Mouse (Mus musculus): ENCODE measurements around the gene Pde5a. TPM values are rescaled to one million over a fixed set of nuclear protein-coding genes. Genes with fewer than 3 reads are reported as not detected.

Gene Pde5a
- total and polyA plus RNA-seq, 3 experiments = 0.22 TPM; not detected in 2

GRCm38 (mm10) chr3:122744265-122744664 lies 15.5 kb downstream of the Pde5a start:
- Histone ChIP-seq H3K4me3 (ENCODE audit: low read depth, low read length) (no peak overlapping the region), H3K9me3 (replicated peaks) (no peaks in the 10 kb centered on the region), H3K4me1 (ENCODE audit: insufficient read depth, low read depth, low read length) (no peaks in the 10 kb centered on the region), H3K36me3 (replicated peaks) (no peaks in the 10 kb centered on the region), H3K27me3 (ENCODE audit: insufficient read depth, low read length) (no peaks in the 10 kb centered on the region)
- ATAC-seq (ENCODE audit: extremely low read depth, insufficient number of reproducible peaks, low FRiP score, poor library complexity, severe bottlenecking) (no peak), DNase-seq (ENCODE audit: low spot score) (no peak)
- no peak for TF ChIP-seq POLR2AphosphoS5 (IDR thresholded peaks at IDR 0.05; ENCODE audit: insufficient replicate concordance, low read depth, low read length)
- TF ChIP-seq GATA2 (IDR thresholded peaks at IDR 0.05; ENCODE audit: borderline replicate concordance, low read depth, low read length) = no peak
- TF ChIP-seq GATA1 (IDR thresholded peaks at IDR 0.05; ENCODE audit: borderline replicate concordance, low read length) = no peak
- TF ChIP-seq CTCF (IDR thresholded peaks at IDR 0.05; ENCODE audit: low read depth, low read length) = no peak
- TF ChIP-seq TAL1 (conservative IDR thresholded peaks at IDR 0.05; ENCODE audit: low read depth, low read length) = no peak

DNA sequence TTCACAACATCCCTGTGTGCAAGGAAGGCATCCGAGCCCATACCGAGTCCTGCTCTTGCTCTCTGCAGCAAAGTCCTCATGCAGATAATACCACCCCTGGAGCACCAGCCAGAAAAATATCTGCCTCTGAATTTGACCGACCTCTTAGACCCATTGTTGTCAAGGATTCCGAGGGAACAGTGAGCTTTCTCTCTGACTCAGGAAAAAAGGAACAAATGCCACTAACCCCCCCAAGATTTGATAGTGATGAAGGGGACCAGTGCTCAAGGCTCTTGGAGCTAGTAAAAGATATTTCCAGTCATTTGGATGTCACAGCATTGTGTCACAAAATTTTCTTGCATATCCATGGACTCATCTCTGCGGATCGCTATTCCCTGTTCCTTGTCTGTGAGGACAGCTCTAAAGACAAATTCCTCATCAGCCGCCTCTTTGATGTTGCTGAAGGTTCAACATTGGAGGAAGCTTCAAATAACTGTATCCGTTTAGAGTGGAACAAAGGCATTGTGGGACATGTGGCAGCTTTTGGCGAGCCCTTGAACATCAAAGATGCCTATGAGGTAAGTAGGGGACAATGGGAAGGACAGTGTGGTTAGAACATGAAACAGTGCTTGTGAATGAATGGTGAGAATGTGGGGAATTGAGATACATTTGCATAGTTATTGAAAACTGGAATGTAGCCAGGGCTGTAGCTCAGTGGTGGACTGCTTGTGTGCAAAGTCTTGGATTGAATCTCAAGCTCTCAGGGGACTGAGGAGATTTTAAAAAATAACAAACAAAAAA lies 19.4 kb downstream of the Pde5a start:
- H3K36me3 ChIP-seq (replicated peaks) = no peaks in the 10 kb centered on the region
- no peak overlapping the region for H3K4me3 ChIP-seq (ENCODE audit: low read depth, low read length)
- DNase-seq (ENCODE audit: low spot score) (no peak), ATAC-seq (ENCODE audit: extremely low read depth, insufficient number of reproducible peaks, low FRiP score, poor library complexity, severe bottlenecking) (no peak)
- no peaks in the 10 kb centered on the region for H3K27me3 ChIP-seq (ENCODE audit: insufficient read depth, low read length)
- TF ChIP-seq POLR2AphosphoS5 (IDR thresholded peaks at IDR 0.05; ENCODE audit: insufficient replicate concordance, low read depth, low read length) (no peak), TAL1 (conservative IDR thresholded peaks at IDR 0.05; ENCODE audit: low read depth, low read length) (no peak), CTCF (IDR thresholded peaks at IDR 0.05; ENCODE audit: low read depth, low read length) (no peak), GATA1 (IDR thresholded peaks at IDR 0.05; ENCODE audit: borderline replicate concordance, low read length) (no peak), GATA2 (IDR thresholded peaks at IDR 0.05; ENCODE audit: borderline replicate concordance, low read depth, low read length) (no peak)
- no peaks in the 10 kb centered on the region for H3K4me1 ChIP-seq (ENCODE audit: insufficient read depth, low read depth, low read length)
- no peaks in the 10 kb centered on the region for H3K9me3 ChIP-seq (replicated peaks)

DNA sequence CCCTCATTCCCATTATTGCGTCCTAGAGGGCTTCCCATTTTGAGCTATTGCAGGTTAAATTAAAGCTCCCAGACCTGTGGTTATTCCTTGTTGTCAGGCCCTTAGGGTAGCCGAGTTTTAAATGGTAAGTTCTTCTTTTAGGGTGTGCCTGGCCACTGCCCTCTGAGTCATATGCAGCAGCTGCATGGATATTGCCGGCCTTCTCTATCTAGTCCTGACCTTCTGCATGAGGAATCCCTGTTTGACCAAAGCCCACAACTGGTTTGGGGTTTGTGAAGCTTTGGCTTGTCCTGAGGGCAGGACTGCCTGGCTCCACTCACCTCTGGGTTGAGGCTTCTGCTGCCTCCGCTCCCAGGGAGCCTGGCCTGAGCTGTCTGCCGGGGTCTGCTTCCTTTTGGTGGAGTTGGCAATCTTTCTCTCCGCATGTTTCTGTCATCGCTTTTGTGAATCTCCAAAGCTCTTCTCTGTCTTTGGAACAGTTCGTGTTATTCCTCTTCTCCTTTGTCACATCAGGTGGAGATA lies 34.6 kb downstream of the Pde5a start:
- DNase-seq (ENCODE audit: low spot score) (no peak), ATAC-seq (ENCODE audit: extremely low read depth, insufficient number of reproducible peaks, low FRiP score, poor library complexity, severe bottlenecking) (no peak)
- Histone ChIP-seq H3K4me1 (ENCODE audit: insufficient read depth, low read depth, low read length) (no peaks in the 10 kb centered on the region), H3K9me3 (replicated peaks) (no peaks in the 10 kb centered on the region), H3K36me3 (replicated peaks) (no peaks in the 10 kb centered on the region), H3K4me3 (ENCODE audit: low read depth, low read length) (no peak overlapping the region), H3K27me3 (ENCODE audit: insufficient read depth, low read length) (no peaks in the 10 kb centered on the region)
- TF ChIP-seq POLR2AphosphoS5 (IDR thresholded peaks at IDR 0.05; ENCODE audit: insufficient replicate concordance, low read depth, low read length) (no peak), TAL1 (conservative IDR thresholded peaks at IDR 0.05; ENCODE audit: low read depth, low read length) (no peak), GATA2 (IDR thresholded peaks at IDR 0.05; ENCODE audit: borderline replicate concordance, low read depth, low read length) (no peak), CTCF (IDR thresholded peaks at IDR 0.05; ENCODE audit: low read depth, low read length) (no peak), GATA1 (IDR thresholded peaks at IDR 0.05; ENCODE audit: borderline replicate concordance, low read length) (no peak)

DNA sequence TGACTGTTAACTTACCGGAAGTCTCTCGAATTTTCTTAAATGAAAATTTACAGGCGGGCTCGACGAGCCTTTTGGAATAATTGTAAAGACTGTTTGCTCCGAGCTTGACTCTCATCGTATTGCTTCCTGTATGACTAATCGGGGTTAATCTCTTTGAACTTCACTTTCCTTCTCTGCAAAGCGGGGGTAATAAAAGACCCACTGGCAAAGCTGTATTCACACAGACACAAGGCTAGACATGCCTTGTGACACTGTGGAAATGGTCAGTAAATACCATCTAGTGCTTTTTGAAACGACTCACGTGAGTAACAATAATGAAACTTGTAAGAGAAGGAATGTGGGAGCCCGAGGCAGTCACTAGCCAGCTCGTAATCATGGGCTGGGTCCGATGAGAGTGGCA lies 35.0 kb downstream of the Pde5a start:
- Histone ChIP-seq H3K36me3 (replicated peaks) (no peaks in the 10 kb centered on the region), H3K9me3 (replicated peaks) (no peaks in the 10 kb centered on the region), H3K27me3 (ENCODE audit: insufficient read depth, low read length) (no peaks in the 10 kb centered on the region), H3K4me3 (ENCODE audit: low read depth, low read length) (no peak overlapping the region), H3K4me1 (ENCODE audit: insufficient read depth, low read depth, low read length) (no peaks in the 10 kb centered on the region)
- ATAC-seq (ENCODE audit: extremely low read depth, insufficient number of reproducible peaks, low FRiP score, poor library complexity, severe bottlenecking) (no peak), DNase-seq (ENCODE audit: low spot score) (no peak)
- no peak for TF ChIP-seq TAL1 (conservative IDR thresholded peaks at IDR 0.05; ENCODE audit: low read depth, low read length)
- no peak for TF ChIP-seq CTCF (IDR thresholded peaks at IDR 0.05; ENCODE audit: low read depth, low read length)
- no peak for TF ChIP-seq GATA2 (IDR thresholded peaks at IDR 0.05; ENCODE audit: borderline replicate concordance, low read depth, low read length)
- no peak for TF ChIP-seq POLR2AphosphoS5 (IDR thresholded peaks at IDR 0.05; ENCODE audit: insufficient replicate concordance, low read depth, low read length)
- no peak for TF ChIP-seq GATA1 (IDR thresholded peaks at IDR 0.05; ENCODE audit: borderline replicate concordance, low read length)

DNA sequence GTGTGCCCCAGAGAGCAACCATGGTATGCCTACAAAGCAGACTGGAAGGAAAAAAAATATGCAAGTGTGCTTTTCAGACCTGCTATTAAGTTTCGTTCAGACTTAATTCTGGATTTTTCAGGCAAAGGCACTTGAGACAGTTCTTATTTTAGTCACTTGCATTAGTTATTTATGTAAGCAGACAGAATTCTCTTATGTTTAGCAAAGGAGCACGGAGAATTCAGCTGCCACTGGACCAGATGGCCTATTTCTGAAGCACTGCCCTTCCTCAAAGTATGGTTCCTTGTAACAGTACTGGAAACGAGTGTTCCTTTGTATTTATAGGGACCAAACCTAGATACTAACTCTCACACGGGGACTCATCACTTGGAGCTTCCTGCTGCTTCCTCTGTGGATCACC lies 38.2 kb downstream of the Pde5a start:
- no peak for TF ChIP-seq TAL1 (conservative IDR thresholded peaks at IDR 0.05; ENCODE audit: low read depth, low read length)
- no peak for TF ChIP-seq GATA1 (IDR thresholded peaks at IDR 0.05; ENCODE audit: borderline replicate concordance, low read length)
- no peak for TF ChIP-seq POLR2AphosphoS5 (IDR thresholded peaks at IDR 0.05; ENCODE audit: insufficient replicate concordance, low read depth, low read length)
- no peak for TF ChIP-seq GATA2 (IDR thresholded peaks at IDR 0.05; ENCODE audit: borderline replicate concordance, low read depth, low read length)
- TF ChIP-seq CTCF (IDR thresholded peaks at IDR 0.05; ENCODE audit: low read depth, low read length) = no peak
- Histone ChIP-seq H3K4me1 (ENCODE audit: insufficient read depth, low read depth, low read length) (no peaks in the 10 kb centered on the region), H3K4me3 (ENCODE audit: low read depth, low read length) (no peak overlapping the region), H3K9me3 (replicated peaks) (no peaks in the 10 kb centered on the region), H3K36me3 (replicated peaks) (no peaks in the 10 kb centered on the region), H3K27me3 (ENCODE audit: insufficient read depth, low read length) (no peaks in the 10 kb centered on the region)
- DNase-seq (ENCODE audit: low spot score) (no peak), ATAC-seq (ENCODE audit: extremely low read depth, insufficient number of reproducible peaks, low FRiP score, poor library complexity, severe bottlenecking) (no peak)

DNA sequence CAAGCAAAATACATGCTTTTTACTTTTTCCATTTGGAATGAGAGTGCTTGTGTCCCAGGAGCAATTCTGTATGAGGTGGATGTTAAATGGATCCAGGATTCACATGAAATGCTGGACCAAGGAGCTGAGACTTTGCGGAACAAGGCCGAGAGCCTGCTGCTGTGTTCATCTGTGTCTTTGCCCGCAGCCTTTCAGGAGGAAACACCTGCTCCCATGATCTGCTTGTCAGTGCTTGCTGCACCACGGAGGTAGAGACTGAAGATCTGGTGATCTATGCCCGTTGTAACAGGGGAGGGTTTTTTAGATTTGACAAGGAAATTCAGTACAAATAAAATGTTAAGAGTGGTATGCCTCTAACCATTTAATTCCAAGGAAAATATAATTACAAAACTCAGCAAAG lies 39.1 kb downstream of the Pde5a start:
- H3K27me3 ChIP-seq (ENCODE audit: insufficient read depth, low read length) = no peaks in the 10 kb centered on the region
- no peaks in the 10 kb centered on the region for H3K36me3 ChIP-seq (replicated peaks)
- no peak overlapping the region for H3K4me3 ChIP-seq (ENCODE audit: low read depth, low read length)
- H3K4me1 ChIP-seq (ENCODE audit: insufficient read depth, low read depth, low read length) = no peaks in the 10 kb centered on the region
- DNase-seq (ENCODE audit: low spot score) (no peak), ATAC-seq (ENCODE audit: extremely low read depth, insufficient number of reproducible peaks, low FRiP score, poor library complexity, severe bottlenecking) (no peak)
- no peaks in the 10 kb centered on the region for H3K9me3 ChIP-seq (replicated peaks)
- TF ChIP-seq TAL1 (conservative IDR thresholded peaks at IDR 0.05; ENCODE audit: low read depth, low read length) (no peak), GATA1 (IDR thresholded peaks at IDR 0.05; ENCODE audit: borderline replicate concordance, low read length) (no peak), GATA2 (IDR thresholded peaks at IDR 0.05; ENCODE audit: borderline replicate concordance, low read depth, low read length) (no peak), CTCF (IDR thresholded peaks at IDR 0.05; ENCODE audit: low read depth, low read length) (no peak), POLR2AphosphoS5 (IDR thresholded peaks at IDR 0.05; ENCODE audit: insufficient replicate concordance, low read depth, low read length) (no peak)
